Mouse (Mus musculus) embryonic facial prominence, embryonic 15.5 days (tissue): Measurements from ENCODE around the gene Frmd4b. TPM values are rescaled to one million over a fixed set of nuclear protein-coding genes. Genes with fewer than 3 reads are reported as not detected.
"Not testable (repeated sequence)": the region's sequence is repeated elsewhere in the genome, so short reads cannot be mapped to it uniquely, and the experiment has no call there.

ENCODE experiments used
- ATAC-seq: fragments of 200-750 bp; cut with Nextera tagmentation; 2 replicates; pipeline ENCODE4 v1.8.0; 2017; ENCODE audit warnings: low read depth, moderate TSS enrichment; ENCODE audit not compliant: insufficient number of reproducible peaks, low FRiP score, low TSS enrichment
- H3K27ac ChIP-seq: fragments of 300-500 bp; sonication (generic); replicated peaks from 2 replicates; pipeline ENCODE4 v1.5.1; 2015; ENCODE audit warnings: mild to moderate bottlenecking, inconsistent platforms
- H3K27me3 ChIP-seq: fragments of 300-500 bp; sonication (generic); 2 replicates; pipeline ENCODE4 v1.6.1; 2015; ENCODE audit warnings: inconsistent platforms
- H3K36me3 ChIP-seq: fragments of 300-500 bp; sonication (generic); 2 replicates; pipeline ENCODE4 v1.6.1; 2015; ENCODE audit warnings: mild to moderate bottlenecking, inconsistent platforms
- H3K4me1 ChIP-seq: fragments of 300-500 bp; sonication (generic); 2 replicates; pipeline ENCODE4 v1.6.1; 2015; ENCODE audit warnings: inconsistent platforms
- H3K4me2 ChIP-seq: fragments of 300-500 bp; sonication (generic); replicated peaks from 2 replicates; pipeline ENCODE4 v1.6.1; 2015; ENCODE audit warnings: mild to moderate bottlenecking, inconsistent platforms
- H3K4me3 ChIP-seq: fragments of 300-500 bp; sonication (generic); replicated peaks from 2 replicates; pipeline ENCODE4 v1.5.1; 2015; ENCODE audit warnings: mild to moderate bottlenecking, inconsistent platforms
- H3K9ac ChIP-seq: fragments of 300-500 bp; sonication (generic); 2 replicates; pipeline ENCODE4 v1.6.1; 2015; ENCODE audit warnings: inconsistent platforms
- H3K9me3 ChIP-seq: fragments of 300-500 bp; sonication (generic); replicated peaks from 2 replicates; pipeline ENCODE4 v1.6.1; 2016; ENCODE audit warnings: inconsistent platforms
- WGBS: fragments of 180-500 bp; shearing (Covaris S2); methylation state at CpG from one replicate; pipeline ENCODE4 v1.1.7; 2015; 5-methylcytosine and 5-hydroxymethylcytosine counted together
- polyA plus RNA-seq: library from polyadenylated mRNA; unstranded; fragments of >200 nt; fragmentation: Nextera tagmentation; extraction: Ambion mirVana; gene quantifications from 2 replicates; pipeline ENCODE4 v1.2.1, GENCODE M21; 2015

The Frmd4b gene
- polyA plus RNA-seq, 1 experiment from 2014 or later = 17.8 TPM

GRCm38 (mm10) chr6:97441357-97441756 is 176.0 kb downstream of the Frmd4b start:
- no peak overlapping the region for H3K4me3 ChIP-seq
- WGBS = 59% methylated on average over 7 of the region's 7 CpGs
- ATAC-seq = peak; percentile 27; the same call in 1 of the 2 replicates
- peaks cover 23% of the 10 kb centered on the region for H3K4me1 ChIP-seq
- no peak overlapping the region for H3K9ac ChIP-seq
- no peak overlapping the region for H3K4me2 ChIP-seq
- no peak overlapping the region for H3K27ac ChIP-seq
- H3K27me3 ChIP-seq = no peaks in the 10 kb centered on the region
- no peaks in the 10 kb centered on the region for H3K9me3 ChIP-seq
- no peaks in the 10 kb centered on the region for H3K36me3 ChIP-seq

DNA sequence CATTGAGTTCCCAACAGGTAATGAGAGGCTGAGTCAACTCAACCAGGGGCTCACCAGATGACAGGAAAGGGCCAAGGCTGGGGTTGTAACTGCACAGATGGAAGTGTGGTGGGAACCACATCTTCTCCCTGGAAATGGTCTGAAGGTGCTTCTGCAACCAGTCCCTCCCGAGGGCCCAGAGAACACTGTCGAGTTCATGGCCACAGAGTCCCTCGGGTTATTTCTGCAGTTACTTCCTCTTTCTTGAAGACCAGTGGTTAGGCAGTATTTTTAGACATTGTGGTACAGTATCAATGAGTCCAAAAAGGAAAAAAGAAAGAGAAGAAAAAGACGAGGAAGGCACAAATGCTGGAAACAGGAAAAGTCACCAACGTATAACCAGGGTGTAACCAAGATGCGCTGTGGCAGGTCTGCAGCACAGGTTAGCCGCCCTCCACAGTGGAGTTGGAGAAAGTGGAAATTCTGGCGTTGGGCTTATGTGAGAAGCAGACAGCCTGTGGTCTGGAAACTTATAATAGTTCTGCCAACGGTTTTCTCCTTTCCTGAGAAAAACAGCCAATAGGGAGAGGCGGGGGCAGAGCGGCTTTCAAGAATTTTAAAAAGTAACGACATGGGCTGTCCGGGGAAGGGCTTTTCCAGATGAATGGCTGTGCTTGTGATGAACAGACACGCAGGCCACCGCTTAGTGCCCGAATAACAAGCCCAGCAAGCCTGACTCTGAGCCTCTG is 178.3 kb downstream of the Frmd4b start:
- no peaks in the 10 kb centered on the region for H3K27me3 ChIP-seq
- ATAC-seq = no peak
- 58% methylated on average over 16 of the region's 16 CpGs for WGBS
- 0 out of 2 replicates have a peak overlapping the region, but pooled peaks have one; percentile 24 for H3K27ac ChIP-seq
- H3K4me2 ChIP-seq = no peak overlapping the region
- H3K4me1 ChIP-seq = peaks cover 23% of the 10 kb centered on the region
- no peaks in the 10 kb centered on the region for H3K9me3 ChIP-seq
- H3K4me3 ChIP-seq = no peak overlapping the region
- H3K36me3 ChIP-seq = no peaks in the 10 kb centered on the region
- H3K9ac ChIP-seq = no peak overlapping the region

GRCm38 (mm10) chr6:97434753-97435152 is 182.6 kb downstream of the Frmd4b start:
- no peak overlapping the region for H3K4me2 ChIP-seq
- H3K4me3 ChIP-seq = no peak overlapping the region
- peaks cover 10% of the 10 kb centered on the region for H3K4me1 ChIP-seq
- H3K9me3 ChIP-seq = no peaks in the 10 kb centered on the region
- ATAC-seq = no peak
- no peak overlapping the region for H3K9ac ChIP-seq
- H3K36me3 ChIP-seq = no peaks in the 10 kb centered on the region
- H3K27ac ChIP-seq = no peak overlapping the region
- 67% methylated on average over 4 of the region's 4 CpGs for WGBS
- no peaks in the 10 kb centered on the region for H3K27me3 ChIP-seq

DNA sequence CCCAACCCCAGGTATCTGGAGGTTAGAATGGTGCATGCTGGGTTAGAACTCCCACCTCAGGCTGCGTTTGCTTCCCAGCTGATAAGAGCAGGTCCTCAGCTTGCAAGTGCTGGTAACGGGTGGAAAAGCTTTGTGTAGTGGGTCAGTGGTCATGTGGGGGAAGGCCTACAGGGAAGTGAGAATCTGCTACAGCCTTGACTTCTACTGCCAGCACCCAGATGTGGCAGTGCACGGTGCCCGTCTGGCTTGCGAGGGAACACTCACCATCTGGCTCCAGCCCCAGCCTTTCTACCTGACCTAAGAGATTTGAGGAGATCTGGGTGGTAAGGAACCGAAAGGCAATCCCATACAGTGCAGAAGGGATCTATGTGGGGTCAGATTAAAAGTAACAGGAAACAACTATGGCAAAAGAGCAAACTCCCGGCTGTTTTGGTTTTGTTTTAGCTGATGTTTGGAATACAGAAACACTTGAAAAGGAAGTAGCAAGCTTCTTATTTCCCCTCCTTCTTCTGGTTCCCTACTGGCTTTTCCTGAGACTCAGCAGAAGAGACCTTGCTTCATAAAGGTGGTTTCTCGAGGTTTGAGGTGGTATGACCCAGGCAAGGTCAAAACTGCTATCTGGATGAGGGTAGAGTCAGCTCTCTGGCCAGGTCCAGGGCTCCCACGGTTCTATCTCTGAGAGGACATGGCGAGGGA is 185.9 kb downstream of the Frmd4b start:
- Histone ChIP-seq H3K4me3 (no peak overlapping the region), H3K9me3 (no peaks in the 10 kb centered on the region), H3K4me1 (no peaks in the 10 kb centered on the region), H3K4me2 (no peak overlapping the region), H3K9ac (no peak overlapping the region), H3K27ac (no peak overlapping the region), H3K27me3 (no peaks in the 10 kb centered on the region), H3K36me3 (no peaks in the 10 kb centered on the region)
- 81% methylated on average over 10 of the region's 10 CpGs for WGBS
- ATAC-seq = no peak

DNA sequence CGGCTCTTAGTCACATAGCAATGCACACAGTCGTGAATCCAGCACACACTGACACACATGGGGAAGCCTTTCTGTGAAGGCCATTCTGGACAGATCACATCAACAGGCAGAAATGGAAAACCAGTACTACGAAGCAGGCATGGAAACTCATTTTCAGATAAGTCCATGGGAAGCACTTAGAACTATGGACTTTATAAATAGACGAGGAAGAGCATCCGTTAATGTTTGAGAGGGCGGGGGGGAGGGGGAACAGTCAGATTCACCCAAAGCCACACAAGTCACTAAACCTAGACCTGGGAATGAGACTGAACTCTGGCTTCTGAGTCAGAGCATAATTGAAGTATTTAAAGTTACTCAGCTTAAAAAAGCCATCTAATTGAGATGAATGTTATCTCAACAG is 186.8 kb downstream of the Frmd4b start:
- Histone ChIP-seq H3K36me3 (no peaks in the 10 kb centered on the region), H3K4me2 (no peak overlapping the region), H3K27me3 (no peaks in the 10 kb centered on the region), H3K9me3 (no peaks in the 10 kb centered on the region), H3K4me3 (no peak overlapping the region), H3K9ac (no peak overlapping the region), H3K4me1 (no peaks in the 10 kb centered on the region), H3K27ac (no peak overlapping the region)
- no peak for ATAC-seq
- 63% methylated on average over 6 of the region's 6 CpGs for WGBS

- Histone ChIP-seq H3K9ac (no peak overlapping the region), H3K4me1 (no peaks in the 10 kb centered on the region), H3K27ac (no peak overlapping the region), H3K4me2 (no peak overlapping the region), H3K36me3 (no peaks in the 10 kb centered on the region), H3K27me3 (no peaks in the 10 kb centered on the region), H3K9me3 (no peaks in the 10 kb centered on the region), H3K4me3 (no peak overlapping the region)
- 37% methylated on average over 2 of the region's 2 CpGs for WGBS
- no peak for ATAC-seq
Measured at GRCm38 (mm10) chr6:97429688-97430343, 187.5 kb downstream of the Frmd4b start.

DNA sequence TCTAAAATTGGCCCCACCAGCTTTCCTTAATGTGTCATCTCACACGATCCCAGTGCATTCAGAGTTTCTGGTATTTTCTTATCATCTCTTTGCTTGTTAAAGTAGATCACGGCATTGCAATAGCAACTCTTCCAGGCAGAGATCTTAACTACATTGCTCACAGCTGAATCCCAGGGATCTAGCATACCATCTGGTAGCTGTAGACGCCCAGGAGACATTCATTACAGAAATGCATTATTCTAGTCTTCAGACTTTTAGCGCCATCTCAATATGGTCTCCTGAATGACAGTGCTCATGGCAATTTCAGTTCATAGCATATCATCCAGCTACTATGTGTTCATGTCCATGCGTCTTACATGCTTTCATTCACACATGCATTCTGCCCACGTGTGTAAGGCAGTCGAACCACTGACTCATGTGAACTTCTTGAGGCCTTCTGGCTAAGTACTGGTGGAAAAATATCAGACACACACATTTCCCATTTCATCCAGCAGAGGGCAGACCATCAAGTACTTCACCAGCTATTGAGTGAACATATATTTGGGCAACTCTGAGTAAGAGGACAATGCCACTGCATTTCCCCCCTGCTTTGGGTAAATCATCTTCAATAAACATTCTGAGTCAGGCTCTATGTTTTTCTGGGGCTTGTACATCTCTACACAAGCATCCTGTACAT is 197.4 kb downstream of the Frmd4b start:
- H3K9me3 ChIP-seq = no peaks in the 10 kb centered on the region
- H3K9ac ChIP-seq = no peak overlapping the region
- WGBS = 62% methylated on average over 7 of the region's 7 CpGs
- no peak overlapping the region for H3K4me2 ChIP-seq
- H3K27me3 ChIP-seq = no peaks in the 10 kb centered on the region
- no peaks in the 10 kb centered on the region for H3K36me3 ChIP-seq
- H3K4me1 ChIP-seq = no peaks in the 10 kb centered on the region
- no peak overlapping the region for H3K4me3 ChIP-seq
- no peak for ATAC-seq
- no peak overlapping the region for H3K27ac ChIP-seq

DNA sequence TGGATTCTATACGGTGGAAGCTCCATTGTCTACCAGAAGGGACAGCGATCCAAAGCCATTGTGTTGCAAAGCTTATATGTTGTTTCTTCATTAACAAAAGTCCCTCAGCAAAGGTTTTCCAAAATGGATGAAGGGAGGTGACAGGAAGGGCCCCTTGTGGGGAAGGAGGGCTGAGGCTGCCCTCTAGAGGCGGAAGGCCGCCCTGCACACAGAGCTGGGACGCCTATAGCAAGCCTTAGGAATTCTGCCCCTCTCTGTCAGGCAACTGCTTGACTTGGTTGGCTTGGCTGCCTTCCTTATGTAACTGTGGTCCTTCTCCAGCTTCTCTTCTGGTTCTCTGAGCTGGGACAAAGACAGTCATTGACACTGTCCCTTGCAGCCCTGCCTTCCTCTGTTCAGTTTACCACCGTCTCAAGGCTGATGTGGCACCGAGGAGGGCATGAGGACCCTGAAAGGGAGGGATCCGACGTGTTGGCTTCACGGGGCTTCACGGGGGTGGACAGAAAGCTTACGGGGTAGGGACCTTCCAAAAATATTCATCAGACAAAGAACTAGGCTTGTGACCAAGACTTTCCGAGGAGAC is 200.3 kb downstream of the Frmd4b start:
- Histone ChIP-seq H3K27me3 (no peaks in the 10 kb centered on the region), H3K36me3 (no peaks in the 10 kb centered on the region), H3K4me2 (no peak overlapping the region), H3K9ac (no peak overlapping the region), H3K4me3 (no peak overlapping the region), H3K9me3 (no peaks in the 10 kb centered on the region), H3K4me1 (no peaks in the 10 kb centered on the region), H3K27ac (no peak overlapping the region)
- no peak for ATAC-seq
- 66% methylated on average over 13 of the region's 13 CpGs for WGBS

GRCm38 (mm10) chr6:97415578-97415977 is 201.8 kb downstream of the Frmd4b start:
- H3K9me3 ChIP-seq, H3K4me1 ChIP-seq, H3K36me3 ChIP-seq, H3K27ac ChIP-seq, H3K4me3 ChIP-seq, H3K27me3 ChIP-seq, ATAC-seq, H3K9ac ChIP-seq, H3K4me2 ChIP-seq: not testable (repeated sequence)
- WGBS = 73% methylated on average over 4 of the region's 4 CpGs

- H3K9ac ChIP-seq = no peak overlapping the region
- WGBS = 72% methylated on average over 7 of the region's 7 CpGs
- H3K9me3 ChIP-seq = no peaks in the 10 kb centered on the region
- no peak overlapping the region for H3K4me2 ChIP-seq
- ATAC-seq = no peak
- H3K4me1 ChIP-seq = no peaks in the 10 kb centered on the region
- no peaks in the 10 kb centered on the region for H3K27me3 ChIP-seq
- no peak overlapping the region for H3K27ac ChIP-seq
- H3K36me3 ChIP-seq = no peaks in the 10 kb centered on the region
- no peak overlapping the region for H3K4me3 ChIP-seq
Measured at GRCm38 (mm10) chr6:97413453-97413852, 203.9 kb downstream of the Frmd4b start.

DNA sequence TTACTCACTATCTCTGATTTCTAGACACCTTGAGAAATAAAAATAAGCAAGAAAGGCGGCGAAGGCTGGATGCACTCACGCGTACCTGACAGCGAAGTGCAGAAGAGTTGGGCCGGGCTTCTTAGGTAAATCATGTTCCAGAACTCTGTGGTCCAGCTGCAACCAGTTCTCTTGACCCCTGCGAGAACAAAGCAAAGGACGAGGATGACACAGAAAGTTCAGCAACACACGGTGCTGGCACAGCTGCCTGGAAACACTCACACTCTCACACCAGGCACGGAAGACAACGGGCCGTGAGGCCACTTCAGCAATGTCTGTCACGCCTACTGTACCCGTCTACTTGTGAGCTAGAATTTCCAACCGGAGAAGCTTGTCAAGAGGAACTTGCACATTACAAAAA is 204.9 kb downstream of the Frmd4b start:
- no peaks in the 10 kb centered on the region for H3K4me1 ChIP-seq
- 90% methylated on average over 15 of the region's 15 CpGs for WGBS

More for the DNA sequence above, 204.9 kb downstream of the Frmd4b start:
- no peak overlapping the region for H3K9ac ChIP-seq
- no peak overlapping the region for H3K4me2 ChIP-seq
- H3K27ac ChIP-seq = no peak overlapping the region
- no peak overlapping the region for H3K4me3 ChIP-seq
- no peak for ATAC-seq
- no peaks in the 10 kb centered on the region for H3K36me3 ChIP-seq
- no peaks in the 10 kb centered on the region for H3K9me3 ChIP-seq
- H3K27me3 ChIP-seq = no peaks in the 10 kb centered on the region
